Mouse (Mus musculus) bone marrow, adult 2 months (tissue): ENCODE measurements around the gene Swt1. TPM values are rescaled to one million over a fixed set of nuclear protein-coding genes. Genes with fewer than 3 reads are reported as not detected.

Experiments
- H3K27ac ChIP-seq: fragments of 200-500 bp; 2 replicates; pipeline ENCODE4 v1.5.1; 2012; ENCODE audit warnings: low read depth, mild to moderate bottlenecking, control low read depth, inconsistent platforms, low read length; ENCODE audit not compliant: control insufficient read depth, poor library complexity, insufficient read depth
- H3K4me1 ChIP-seq: fragments of 200-500 bp; 2 replicates; pipeline ENCODE4 v1.6.1; 2011; ENCODE audit warnings: low read length; ENCODE audit not compliant: control insufficient read depth, insufficient read depth
- H3K4me3 ChIP-seq: fragments of 200-500 bp; replicated peaks from 2 replicates; pipeline ENCODE3; 2011; ENCODE audit warnings: mild to moderate bottlenecking, low read depth, low read length, control low read depth; ENCODE audit not compliant: control insufficient read depth
- CTCF ChIP-seq: fragments of 200-500 bp; IDR thresholded peaks from 2 replicates; pipeline ENCODE4 v1.5.1; 2011; ENCODE audit warnings: low read length, control low read depth; ENCODE audit not compliant: control insufficient read depth, insufficient read depth
- POLR2A ChIP-seq: fragments of 200-500 bp; IDR thresholded peaks from 2 replicates; pipeline ENCODE4 v1.6.1; 2011; ENCODE audit warnings: low read depth, mild to moderate bottlenecking, control low read depth, low read length, borderline replicate concordance; ENCODE audit not compliant: control insufficient read depth
- WGBS: fragments of 180-500 bp; shearing (Covaris S2); methylation state at CpG from one replicate; pipeline ENCODE4 v1.1.7; 2018; 5-methylcytosine and 5-hydroxymethylcytosine counted together
- polyA plus RNA-seq: library from polyadenylated mRNA; stranded (reverse); fragments of >200 nt; gene quantifications from 2 replicates; pipeline ENCODE4 v1.2.4, GENCODE M21; 2011; ENCODE audit warnings: low replicate concordance; ENCODE audit not compliant: missing spikeins, insufficient read depth, insufficient read length

The Swt1 gene
- polyA plus RNA-seq, 1 experiment = 9.1 TPM

DNA sequence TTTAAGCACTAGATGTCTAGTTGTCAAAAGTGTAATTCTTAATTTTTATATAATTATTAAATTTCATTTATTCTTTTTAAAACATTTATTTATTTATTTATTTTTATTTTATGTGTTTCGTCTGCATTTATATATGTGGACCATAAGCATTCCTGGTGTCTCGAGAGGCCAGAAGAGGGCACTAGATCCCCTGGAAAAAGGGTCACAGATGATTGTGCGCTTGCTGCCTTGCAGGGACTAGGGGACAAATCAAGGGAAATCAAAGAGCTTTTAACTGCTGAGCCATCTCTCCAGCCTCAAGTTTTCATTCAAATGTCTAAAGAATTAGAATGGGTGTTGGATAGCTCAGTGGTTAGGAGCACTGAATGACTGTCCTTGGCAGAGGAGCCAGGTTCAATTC, 50.9 kb downstream of the Swt1 start:
- 88% methylated on average over 3 of the region's 3 CpGs for WGBS
- TF ChIP-seq CTCF = no peak
- TF ChIP-seq POLR2A = no peak
- Histone ChIP-seq H3K4me1 (no peaks in the 10 kb centered on the region), H3K4me3 (no peak overlapping the region), H3K27ac (no peak overlapping the region)

DNA sequence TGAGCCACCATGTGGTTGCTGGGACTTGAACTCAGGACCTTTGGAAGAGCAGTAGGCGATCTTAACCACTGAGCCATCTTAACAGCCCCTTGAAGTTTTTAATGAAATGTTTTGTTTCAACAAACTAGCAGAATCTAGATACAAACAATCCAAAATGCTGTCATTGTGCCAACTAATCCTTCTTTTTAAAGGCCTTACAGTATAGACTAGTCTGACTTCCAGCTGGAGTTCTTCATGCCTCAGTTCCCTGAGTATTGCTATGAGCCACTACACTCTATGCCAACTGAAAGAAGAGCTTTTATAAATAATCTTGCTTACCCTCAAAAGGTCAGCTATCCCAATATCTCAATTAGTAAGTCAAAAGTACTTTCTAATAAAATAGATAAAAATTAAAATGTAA, 55.4 kb downstream of the Swt1 start:
- H3K4me1 ChIP-seq = peaks cover 1% of the 10 kb centered on the region; the same call in 1 of the 2 replicates
- 88% methylated on average over 1 of the region's 1 CpGs for WGBS
- H3K27ac ChIP-seq = no peak overlapping the region
- H3K4me3 ChIP-seq = no peak overlapping the region
- TF ChIP-seq CTCF (no peak), POLR2A (no peak)

DNA sequence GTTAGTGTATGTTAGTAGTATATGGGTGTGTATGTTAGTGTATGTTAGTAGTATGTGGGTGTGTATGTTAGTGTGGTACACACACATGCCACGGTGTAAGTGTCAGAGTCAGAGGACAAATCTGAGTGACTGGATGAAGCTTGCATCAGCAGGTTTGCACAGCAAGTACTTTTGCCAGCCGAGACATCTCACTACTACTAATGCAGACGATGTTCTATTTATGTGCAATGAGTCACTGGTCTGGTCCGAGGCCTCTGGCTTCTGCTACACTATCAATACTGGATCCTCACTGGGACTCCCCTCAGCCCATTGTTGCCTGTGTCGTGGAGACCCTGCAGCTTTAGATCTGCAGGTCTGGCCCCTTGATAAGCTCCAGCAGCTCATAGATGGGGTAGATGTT, 56.7 kb downstream of the Swt1 start:
- TF ChIP-seq CTCF = no peak
- TF ChIP-seq POLR2A = no peak
- WGBS = 90% methylated on average over 5 of the region's 5 CpGs
- Histone ChIP-seq H3K4me1 (peaks cover 1% of the 10 kb centered on the region; the same call in 1 of the 2 replicates), H3K27ac (no peak overlapping the region), H3K4me3 (no peak overlapping the region)

DNA sequence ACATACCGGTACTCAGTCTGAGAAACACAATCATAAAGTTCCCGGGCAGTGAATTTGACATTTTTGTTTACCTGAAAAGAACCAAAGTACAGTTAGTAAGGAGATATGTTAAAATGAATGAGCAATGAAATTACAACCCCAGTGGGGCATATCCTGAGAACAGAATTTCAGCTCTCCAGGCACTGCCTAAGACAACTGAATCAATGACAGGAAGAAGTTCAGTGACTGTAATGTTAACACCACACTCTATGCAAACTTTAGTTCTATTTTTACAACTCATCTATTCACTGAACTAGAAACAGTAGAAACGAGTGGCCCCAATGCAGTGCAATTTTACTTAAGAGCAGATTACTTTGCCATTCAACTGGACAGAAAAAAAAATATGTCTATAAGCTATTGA, 57.7 kb downstream of the Swt1 start:
- peaks cover 1% of the 10 kb centered on the region; the same call in 1 of the 2 replicates for H3K4me1 ChIP-seq
- no peak overlapping the region for H3K27ac ChIP-seq
- no peak for TF ChIP-seq CTCF
- TF ChIP-seq POLR2A = no peak
- H3K4me3 ChIP-seq = no peak overlapping the region
- 73% methylated on average over 3 of the region's 3 CpGs for WGBS

DNA sequence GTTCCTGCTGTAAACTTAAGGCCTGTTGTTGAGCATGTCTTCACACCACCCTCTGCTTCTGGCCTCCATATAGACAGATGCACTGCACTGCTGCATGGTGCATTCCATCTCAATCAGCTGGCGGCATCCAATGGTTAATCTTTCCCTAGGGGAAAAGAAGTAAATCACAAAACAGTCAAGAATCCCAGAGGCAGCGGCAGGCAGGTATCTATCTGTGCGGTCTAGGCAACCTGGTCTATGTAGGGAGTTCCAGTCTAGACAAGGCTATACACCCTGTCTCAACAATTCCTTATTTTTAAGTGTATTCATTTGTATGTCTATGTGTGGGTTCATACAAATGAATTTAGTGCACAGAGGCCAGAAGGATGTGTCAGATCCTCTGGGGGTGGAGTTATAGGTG, 59.8 kb downstream of the Swt1 start:
- TF ChIP-seq POLR2A = no peak
- TF ChIP-seq CTCF = no peak
- WGBS = 99% methylated on average over 3 of the region's 3 CpGs
- no peak overlapping the region for H3K4me3 ChIP-seq
- peaks cover 1% of the 10 kb centered on the region; the same call in 1 of the 2 replicates for H3K4me1 ChIP-seq
- H3K27ac ChIP-seq = no peak overlapping the region

DNA sequence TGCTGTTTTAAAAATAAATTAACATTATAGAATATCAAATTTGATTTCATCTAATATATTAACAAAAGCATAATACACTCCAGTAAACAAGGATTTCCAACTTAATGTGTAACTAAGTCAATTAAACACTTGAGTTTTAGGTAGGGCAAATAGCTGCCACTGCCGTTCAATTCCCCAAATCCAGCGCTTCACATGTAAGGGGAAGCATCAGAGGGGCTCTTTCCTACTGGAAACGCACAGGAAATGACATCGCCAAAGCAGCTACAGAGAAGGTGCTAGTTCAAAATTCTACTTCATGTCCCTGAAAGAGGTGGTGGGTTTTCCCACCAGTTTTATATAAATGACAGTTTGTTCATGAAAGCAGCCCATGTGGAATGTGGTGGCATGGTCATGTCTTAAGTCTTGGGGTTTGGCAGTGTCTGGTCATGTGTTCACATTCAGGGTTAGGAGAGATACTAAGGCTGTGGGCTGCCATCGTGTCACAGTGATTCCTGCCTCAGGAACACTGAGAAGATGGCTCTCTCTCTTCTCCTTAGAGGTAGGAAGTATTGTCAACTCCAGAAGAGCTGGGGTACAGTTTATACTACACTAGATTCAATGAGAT, 60.4 kb downstream of the Swt1 start:
- no peak overlapping the region for H3K27ac ChIP-seq

DNA sequence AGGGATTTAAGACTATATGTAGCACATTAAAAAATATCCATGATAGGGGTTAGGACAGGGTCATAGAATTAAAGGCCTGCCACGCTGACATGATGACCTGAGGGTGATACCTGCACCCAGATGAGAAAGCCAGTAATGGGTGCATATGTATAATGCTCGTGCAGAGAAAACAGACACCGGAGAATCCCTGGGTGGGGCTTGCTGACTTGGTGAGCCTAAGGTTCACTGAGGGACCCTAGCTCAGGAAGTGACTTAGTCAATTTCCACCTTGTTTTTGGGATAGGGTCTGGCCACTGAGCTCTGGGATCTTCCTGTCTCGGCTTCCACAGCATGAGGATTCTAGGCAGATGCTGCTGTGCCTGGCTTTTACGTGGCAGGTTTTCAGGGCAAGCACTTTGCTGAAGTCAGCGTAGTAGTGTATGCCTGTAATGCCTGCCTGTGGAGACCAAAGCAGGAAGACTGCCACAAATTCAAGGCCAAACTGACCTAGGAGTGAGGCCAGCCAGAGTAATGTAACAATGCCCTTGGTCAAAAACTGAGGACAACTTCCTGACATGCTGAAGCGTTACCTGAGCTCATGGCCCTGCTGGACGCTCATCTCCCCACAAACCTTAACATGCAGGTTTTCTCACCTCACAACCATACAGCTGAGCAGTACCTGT, 61.2 kb downstream of the Swt1 start:
- Histone ChIP-seq H3K4me3 (no peak overlapping the region), H3K27ac (no peak overlapping the region), H3K4me1 (peaks cover 1% of the 10 kb centered on the region; the same call in 1 of the 2 replicates)
- TF ChIP-seq POLR2A = no peak
- no peak for TF ChIP-seq CTCF
- 89% methylated on average over 8 of the region's 8 CpGs for WGBS

More for the DNA sequence above, 60.4 kb downstream of the Swt1 start:
- Histone ChIP-seq H3K4me1 (peaks cover 1% of the 10 kb centered on the region; the same call in 1 of the 2 replicates), H3K4me3 (no peak overlapping the region)
- TF ChIP-seq CTCF = no peak
- no peak for TF ChIP-seq POLR2A
- WGBS = 87% methylated on average over 5 of the region's 5 CpGs

DNA sequence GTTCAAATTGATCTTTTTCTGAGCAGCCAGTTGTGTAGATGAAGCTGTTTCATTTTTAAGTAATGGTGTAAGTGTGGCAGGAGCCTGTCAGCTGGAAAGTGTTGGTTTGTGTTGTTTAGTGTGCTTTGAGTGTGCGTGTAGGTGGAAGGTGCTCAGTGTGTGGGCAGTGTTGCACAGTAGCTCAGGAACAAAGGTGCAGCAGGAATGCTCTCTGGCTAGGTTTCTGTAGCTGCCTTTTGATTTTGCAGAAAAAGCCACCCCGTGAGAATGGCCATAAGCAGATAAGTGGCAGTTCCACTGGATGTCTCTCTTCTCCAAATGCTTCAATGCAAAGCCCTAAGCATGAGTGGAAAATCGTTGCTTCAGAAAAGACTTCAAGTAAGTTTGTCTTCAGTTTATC, 68.9 kb downstream of the Swt1 start:
- Histone ChIP-seq H3K4me1 (no peaks in the 10 kb centered on the region), H3K27ac (no peak overlapping the region), H3K4me3 (no peak overlapping the region)
- WGBS = 86% methylated on average over 3 of the region's 3 CpGs
- TF ChIP-seq CTCF (no peak), POLR2A (no peak)

DNA sequence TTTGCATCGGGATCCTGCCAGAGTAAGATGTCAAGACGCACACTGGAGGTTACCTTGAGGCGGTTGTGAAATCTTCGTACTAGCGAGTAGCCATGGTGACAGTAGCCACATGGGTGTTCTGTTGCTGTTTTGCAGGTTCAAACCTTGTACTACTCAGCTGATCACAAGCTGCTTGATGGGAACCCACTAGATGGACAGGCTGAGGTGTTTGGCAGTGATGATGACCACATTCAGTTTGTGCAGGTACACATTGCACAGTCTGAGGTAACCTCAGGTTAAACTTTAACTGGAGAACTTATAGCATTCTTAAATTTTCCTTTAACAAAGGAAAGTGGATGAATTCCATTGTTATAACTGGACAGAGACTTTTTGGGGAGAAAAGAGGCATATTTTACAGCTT, 72.3 kb downstream of the Swt1 start:
- Histone ChIP-seq H3K4me1 (no peaks in the 10 kb centered on the region), H3K27ac (no peak overlapping the region), H3K4me3 (no peak overlapping the region)
- TF ChIP-seq POLR2A (no peak), CTCF (no peak)
- WGBS = 86% methylated on average over 5 of the region's 5 CpGs
